Mouse (Mus musculus) forebrain, embryonic 15.5 days (tissue): ENCODE measurements at regions not wholly inside any gene's neighbourhood (a gene's known extent, or its start where the extent isn't known, plus 50 kb on each side); places are given as distances from the start of the nearest gene placed in this dataset.
"Not testable (repeated sequence)": the region's sequence is repeated elsewhere in the genome, so short reads cannot be mapped to it uniquely, and the experiment has no call there.

Source experiments
- ATAC-seq: fragments of 200-750 bp; cut with Nextera tagmentation; replicated peaks from 2 replicates; pipeline ENCODE4 v1.8.0; 2017; ENCODE audit warnings: mild to moderate bottlenecking, moderate TSS enrichment, moderate library complexity
- H3K27ac ChIP-seq: fragments of 300-500 bp; sonication (generic); replicated peaks from 2 replicates; pipeline ENCODE4 v1.5.1; 2015; ENCODE audit warnings: mild to moderate bottlenecking, inconsistent platforms
- H3K27me3 ChIP-seq: fragments of 300-500 bp; sonication (generic); 2 replicates; pipeline ENCODE4 v1.6.1; 2015; ENCODE audit warnings: inconsistent platforms
- H3K36me3 ChIP-seq: fragments of 300-500 bp; sonication (generic); 2 replicates; pipeline ENCODE4 v1.6.1; 2015; ENCODE audit warnings: mild to moderate bottlenecking, inconsistent platforms
- H3K4me1 ChIP-seq: fragments of 300-500 bp; sonication (generic); 2 replicates; pipeline ENCODE4 v1.6.1; 2015; ENCODE audit warnings: inconsistent platforms
- H3K4me2 ChIP-seq: fragments of 300-500 bp; sonication (generic); replicated peaks from 2 replicates; pipeline ENCODE4 v1.6.1; 2015; ENCODE audit warnings: mild to moderate bottlenecking, inconsistent platforms
- H3K4me3 ChIP-seq: fragments of 300-500 bp; sonication (generic); 2 replicates; pipeline ENCODE4 v1.5.1; 2015; ENCODE audit warnings: mild to moderate bottlenecking, inconsistent platforms
- H3K9ac ChIP-seq: fragments of 300-500 bp; sonication (generic); replicated peaks from 2 replicates; pipeline ENCODE4 v1.6.1; 2015; ENCODE audit warnings: mild to moderate bottlenecking, inconsistent platforms
- H3K9me3 ChIP-seq: fragments of 300-500 bp; sonication (generic); 2 replicates; pipeline ENCODE4 v1.6.1; 2016; ENCODE audit warnings: inconsistent platforms
- WGBS: fragments of 180-500 bp; shearing (Covaris S2); methylation state at CpG from one replicate; pipeline ENCODE4 v1.1.7; 2015; ENCODE audit warnings: mixed read lengths; 5-methylcytosine and 5-hydroxymethylcytosine counted together

DNA sequence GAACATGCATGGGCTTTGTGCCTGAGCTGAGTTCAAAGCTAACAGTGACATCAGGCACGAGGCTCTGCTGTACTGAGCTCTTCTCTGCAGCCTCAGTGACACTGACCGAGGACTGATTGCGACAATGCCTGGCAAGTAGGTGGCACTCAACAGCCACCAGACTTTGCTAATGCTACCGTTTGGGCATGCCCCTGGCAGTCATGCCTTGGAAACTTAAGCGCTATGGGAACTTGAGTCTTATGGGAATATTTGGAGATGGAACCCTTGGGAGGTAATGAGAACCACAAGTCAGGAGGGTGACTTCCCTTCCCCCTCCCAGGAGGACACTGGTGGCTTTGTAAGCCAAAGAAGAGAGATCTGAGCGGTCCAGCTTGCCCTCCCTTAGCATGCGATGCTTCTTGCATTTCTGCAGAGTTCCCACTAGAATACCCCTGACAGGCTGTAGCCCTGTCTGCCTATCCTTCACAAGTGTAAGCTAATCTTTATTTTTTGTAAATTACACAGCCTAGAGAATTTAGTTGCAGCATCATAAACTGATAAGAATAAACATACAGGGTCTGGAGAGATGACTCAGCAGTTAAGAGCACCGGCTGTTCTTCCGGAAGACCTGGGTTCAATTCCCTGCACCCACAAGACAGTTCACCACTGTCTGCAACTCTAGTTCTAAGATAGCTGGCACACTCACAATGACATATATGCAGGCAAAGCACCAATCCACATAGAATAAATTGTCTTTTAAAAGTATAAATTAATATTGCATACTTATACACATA is 86.4 kb upstream of the Commd3 start:
- no peaks in the 10 kb centered on the region for H3K36me3 ChIP-seq
- WGBS, result 40% methylated on average over 9 of the region's 9 CpGs
- no peak overlapping the region for H3K4me3 ChIP-seq
- no peak for ATAC-seq
- no peak overlapping the region for H3K27ac ChIP-seq
- H3K4me1 ChIP-seq, result peaks cover 3% of the 10 kb centered on the region; the same call in 1 of the 2 replicates
- H3K4me2 ChIP-seq, result no peak overlapping the region
- H3K9me3 ChIP-seq, result no peaks in the 10 kb centered on the region
- no peak overlapping the region for H3K9ac ChIP-seq
- H3K27me3 ChIP-seq, result no peaks in the 10 kb centered on the region

DNA sequence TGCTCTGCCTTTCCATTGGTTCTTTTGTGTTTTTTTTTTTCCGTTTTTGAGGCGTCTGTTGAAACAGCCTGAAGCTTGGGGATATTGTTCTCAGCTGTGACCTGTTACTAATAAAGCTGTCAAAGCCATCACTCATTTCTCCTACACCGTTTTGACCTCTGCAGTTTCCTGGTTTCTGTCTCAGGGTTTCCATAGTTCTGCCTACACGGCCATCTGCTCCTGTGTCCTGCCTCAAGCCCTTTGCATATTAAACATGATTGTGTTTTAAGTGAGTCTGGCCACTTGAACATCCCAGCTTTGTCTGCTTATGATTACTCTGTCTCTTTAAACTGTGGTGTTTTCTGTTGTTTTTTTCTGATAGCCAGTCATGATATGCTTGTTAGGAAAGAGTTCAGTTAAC is 114.1 kb upstream of the Commd3 start:
- H3K36me3 ChIP-seq, result no peaks in the 10 kb centered on the region
- no peaks in the 10 kb centered on the region for H3K4me1 ChIP-seq
- H3K4me3 ChIP-seq, result no peak overlapping the region
- H3K9ac ChIP-seq, result no peak overlapping the region
- H3K27me3 ChIP-seq, result no peaks in the 10 kb centered on the region
- H3K27ac ChIP-seq, result no peak overlapping the region
- 47% methylated on average over 4 of the region's 4 CpGs for WGBS
- no peaks in the 10 kb centered on the region for H3K9me3 ChIP-seq
- no peak for ATAC-seq
- no peak overlapping the region for H3K4me2 ChIP-seq

DNA sequence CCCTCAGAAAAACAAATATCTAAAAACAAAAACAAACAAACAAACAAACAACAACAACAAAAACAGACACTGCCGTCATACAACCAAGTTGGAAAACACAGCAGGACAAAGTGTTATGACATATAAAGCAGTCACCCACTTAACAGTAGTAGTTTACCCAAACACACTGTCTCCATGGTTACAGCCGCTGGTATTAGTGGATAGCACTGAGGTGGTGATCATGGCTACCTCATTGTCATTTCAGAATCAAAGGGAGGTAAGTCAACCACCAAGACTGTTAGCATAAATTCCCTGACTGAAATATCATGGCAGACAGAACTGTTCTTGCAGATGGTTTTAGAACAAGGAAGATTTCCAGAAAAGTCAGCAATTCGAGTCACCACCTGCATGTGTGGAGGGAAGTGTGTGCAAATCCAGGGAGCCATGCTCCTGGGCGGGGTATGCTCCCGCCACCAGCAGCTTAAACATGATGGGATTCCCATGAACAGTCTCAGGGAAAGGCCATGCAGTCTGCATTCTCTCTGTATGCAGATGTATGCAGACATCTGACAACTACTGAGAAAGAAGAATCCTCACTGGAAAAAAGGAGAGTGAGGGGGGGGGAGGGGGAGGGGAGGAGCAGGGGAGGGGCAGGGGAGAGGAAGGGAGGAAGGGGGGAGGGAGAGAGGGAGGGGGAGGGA is 124.1 kb upstream of the Commd3 start:
- H3K9me3 ChIP-seq, result no peaks in the 10 kb centered on the region
- WGBS, result 72% methylated on average over 5 of the region's 5 CpGs
- no peak for ATAC-seq
- no peak overlapping the region for H3K4me2 ChIP-seq
- no peak overlapping the region for H3K27ac ChIP-seq
- no peak overlapping the region for H3K9ac ChIP-seq
- no peaks in the 10 kb centered on the region for H3K36me3 ChIP-seq
- no peak overlapping the region for H3K4me3 ChIP-seq
- no peaks in the 10 kb centered on the region for H3K4me1 ChIP-seq
- H3K27me3 ChIP-seq, result no peaks in the 10 kb centered on the region

DNA sequence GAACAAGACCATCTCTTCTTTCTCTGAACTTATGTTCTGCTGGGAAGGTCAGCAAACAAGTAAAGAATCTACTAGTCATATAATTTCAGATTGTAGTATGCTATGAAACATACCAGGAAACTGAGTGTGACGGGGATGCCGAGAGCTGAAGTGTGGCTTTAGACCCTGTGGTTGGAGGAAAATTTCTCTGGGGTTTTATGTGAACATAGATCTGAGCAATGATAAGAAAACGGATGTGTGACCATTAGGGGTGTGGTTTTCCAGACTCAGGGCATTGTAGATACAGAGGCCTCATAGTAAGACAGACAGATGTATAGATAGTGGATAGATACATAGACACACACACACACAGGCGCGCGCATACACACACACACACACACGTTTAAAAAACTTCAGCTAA is 131.8 kb upstream of the Dnajc1 start:
- no peak overlapping the region for H3K4me2 ChIP-seq
- no peak overlapping the region for H3K9ac ChIP-seq
- no peaks in the 10 kb centered on the region for H3K4me1 ChIP-seq
- WGBS, result 94% methylated on average over 7 of the region's 7 CpGs
- no peaks in the 10 kb centered on the region for H3K9me3 ChIP-seq
- no peaks in the 10 kb centered on the region for H3K27me3 ChIP-seq
- H3K36me3 ChIP-seq, result no peaks in the 10 kb centered on the region
- no peak for ATAC-seq
- H3K27ac ChIP-seq, result no peak overlapping the region
- H3K4me3 ChIP-seq, result no peak overlapping the region

DNA sequence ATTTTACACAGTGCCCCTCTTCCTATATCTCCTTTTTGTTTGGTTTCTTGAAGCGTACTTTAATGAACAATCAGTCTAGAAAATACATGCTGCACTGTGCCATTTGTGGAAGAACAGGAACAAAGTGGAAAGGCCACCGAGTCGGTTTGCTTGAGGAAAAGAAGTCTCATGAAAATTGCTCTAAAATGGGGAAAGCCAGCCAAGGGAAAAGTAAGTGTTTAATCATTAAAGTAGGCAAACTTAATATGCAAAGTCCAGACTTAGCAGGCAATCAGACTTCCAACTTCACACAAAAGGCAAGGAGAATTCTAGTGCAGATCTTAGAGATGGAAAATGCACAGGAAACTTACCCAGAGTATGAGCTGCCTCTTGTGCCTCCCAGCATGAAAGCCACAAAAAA is 131.3 kb upstream of the Dnajc1 start:
- H3K27me3 ChIP-seq, result no peaks in the 10 kb centered on the region
- 69% methylated on average over 3 of the region's 3 CpGs for WGBS
- no peak overlapping the region for H3K27ac ChIP-seq
- H3K9ac ChIP-seq, result no peak overlapping the region
- H3K4me2 ChIP-seq, result no peak overlapping the region
- H3K36me3 ChIP-seq, result no peaks in the 10 kb centered on the region
- no peaks in the 10 kb centered on the region for H3K4me1 ChIP-seq
- ATAC-seq, result no peak
- H3K9me3 ChIP-seq, result no peaks in the 10 kb centered on the region
- H3K4me3 ChIP-seq, result no peak overlapping the region

DNA sequence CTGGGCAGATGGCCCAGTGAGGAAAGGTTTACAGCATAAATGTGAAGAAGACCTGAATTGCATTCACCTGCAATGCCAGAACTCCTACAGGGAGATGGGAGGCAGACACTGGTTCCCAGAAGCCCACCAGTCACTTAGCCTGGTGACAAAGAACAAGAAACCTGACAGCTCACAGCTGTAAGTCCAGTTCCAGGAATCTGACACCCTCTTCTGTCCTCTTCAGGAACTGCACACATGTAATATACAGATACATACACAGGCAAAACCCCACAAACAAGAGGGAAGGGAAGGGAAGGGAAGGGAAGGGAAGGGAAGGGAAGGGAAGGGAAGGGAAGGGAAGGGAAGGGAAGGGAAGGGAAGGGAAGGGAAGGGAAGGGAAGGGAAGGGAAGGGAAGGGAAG is 120.8 kb upstream of the Dnajc1 start:
- no peak for ATAC-seq
- Histone ChIP-seq H3K9me3 (no peaks in the 10 kb centered on the region), H3K4me2 (no peak overlapping the region), H3K9ac (no peak overlapping the region), H3K27me3 (no peaks in the 10 kb centered on the region), H3K4me3 (no peak overlapping the region), H3K4me1 (no peaks in the 10 kb centered on the region), H3K27ac (no peak overlapping the region), H3K36me3 (no peaks in the 10 kb centered on the region)

DNA sequence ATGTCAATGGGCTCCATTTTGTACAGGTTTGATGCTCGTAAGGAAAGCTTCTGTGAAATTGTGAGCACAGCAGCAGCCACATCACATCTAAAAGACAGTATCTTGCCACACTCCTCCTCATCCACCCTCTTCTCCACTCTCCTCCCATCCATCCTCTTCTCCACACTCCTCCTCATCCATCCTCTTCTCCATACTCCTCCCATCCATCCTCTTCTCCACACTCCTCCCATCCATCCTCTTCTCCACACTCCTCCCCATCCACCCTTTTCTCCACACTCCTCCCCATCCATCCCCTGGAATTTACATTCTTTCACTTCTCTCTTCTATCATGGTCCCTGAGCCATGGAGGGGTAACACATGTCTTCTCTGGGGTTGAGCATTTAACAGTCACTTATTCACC is 116.7 kb upstream of the Dnajc1 start:
- Histone ChIP-seq H3K36me3 (no peaks in the 10 kb centered on the region), H3K9me3 (no peaks in the 10 kb centered on the region), H3K4me2 (no peak overlapping the region), H3K27ac (no peak overlapping the region), H3K9ac (no peak overlapping the region), H3K27me3 (no peaks in the 10 kb centered on the region), H3K4me1 (no peaks in the 10 kb centered on the region), H3K4me3 (no peak overlapping the region)
- no peak for ATAC-seq
- 97% methylated on average over 1 of the region's 1 CpGs for WGBS

DNA sequence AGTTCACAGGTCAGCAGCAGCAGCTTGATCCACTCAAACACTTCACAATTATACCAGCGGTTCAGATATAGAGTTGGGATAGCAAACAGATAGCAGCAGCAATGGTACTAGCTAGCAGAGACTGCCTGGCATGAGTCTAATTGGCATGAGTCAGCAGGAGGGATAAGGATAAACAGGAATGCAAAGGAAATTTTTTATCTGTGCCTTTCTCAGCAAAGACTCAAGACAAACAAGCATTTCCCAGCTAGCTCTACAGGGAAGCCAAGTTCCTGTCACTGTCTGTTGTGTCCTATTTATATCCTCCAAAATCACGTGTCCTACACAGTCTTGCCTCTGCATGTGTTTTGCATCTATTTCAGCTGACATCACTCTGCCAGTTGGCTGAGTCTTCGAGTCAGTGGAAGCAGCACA is 80.7 kb upstream of the Dnajc1 start:
- 55% methylated on average over 3 of the region's 3 CpGs for whole genome bisulfite sequencing
- Histone ChIP-seq H3K27me3 (no peaks in the 10 kb centered on the region), H3K4me1 (0 out of 2 replicates have a peak, but pooled peaks cover 3% of the 10 kb centered on the region), H3K9ac (no peak overlapping the region), H3K27ac (0 out of 2 replicates have a peak overlapping the region, but pooled peaks have one; percentile 36), H3K4me3 (no peak overlapping the region), H3K36me3 (no peaks in the 10 kb centered on the region), H3K4me2 (no peak overlapping the region), H3K9me3 (no peaks in the 10 kb centered on the region)
- peak; percentile 93 for ATAC-seq

DNA sequence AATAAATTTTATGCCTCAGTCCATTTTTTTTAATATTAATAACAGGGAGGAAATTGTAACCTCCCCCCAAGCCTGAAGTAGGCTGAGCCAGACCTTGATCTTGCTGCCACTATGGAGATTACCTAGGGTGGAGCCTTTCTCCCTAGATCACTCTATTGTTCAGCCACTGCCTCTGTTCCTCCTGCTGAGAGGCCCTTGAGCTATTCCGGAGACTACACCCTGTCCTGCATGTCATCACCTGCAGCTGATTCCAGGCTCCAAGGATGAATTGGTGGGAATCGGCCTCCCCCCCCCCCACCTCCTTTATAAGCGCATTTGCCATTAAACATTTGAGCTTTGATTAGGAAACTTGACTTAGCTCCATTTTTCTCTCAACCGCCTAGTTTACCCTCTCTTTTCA is 68.3 kb upstream of the Dnajc1 start:
- Histone ChIP-seq H3K36me3 (no peaks in the 10 kb centered on the region), H3K27ac (no peak overlapping the region), H3K9me3 (0 out of 2 replicates have a peak, but pooled peaks cover 4% of the 10 kb centered on the region), H3K9ac (no peak overlapping the region), H3K4me2 (no peak overlapping the region), H3K4me3 (no peak overlapping the region), H3K4me1 (no peaks in the 10 kb centered on the region), H3K27me3 (no peaks in the 10 kb centered on the region)
- no peak for ATAC-seq
- WGBS, result 96% methylated on average over 4 of the region's 4 CpGs

DNA sequence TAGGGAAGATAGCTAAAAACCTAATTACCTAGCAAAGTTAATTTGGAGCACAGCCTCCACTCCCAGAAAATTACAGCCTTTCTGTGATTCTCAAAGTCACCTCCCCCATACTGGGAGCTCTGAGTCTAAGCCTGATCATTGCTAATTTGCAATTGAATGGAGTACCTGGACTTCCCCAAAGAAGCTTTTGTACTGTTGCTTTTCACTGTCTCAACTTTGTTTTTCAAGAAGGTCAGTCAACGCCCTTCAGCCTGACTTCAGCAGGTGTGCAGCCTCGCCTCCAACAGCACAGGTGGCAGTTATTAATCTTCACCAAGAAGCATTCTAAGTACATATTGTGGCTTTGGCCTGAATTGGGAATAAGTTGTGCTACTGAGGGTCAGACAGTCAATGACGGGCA is 67.7 kb upstream of the Dnajc1 start:
- ATAC-seq, H3K27me3 ChIP-seq, H3K27ac ChIP-seq, H3K9ac ChIP-seq, H3K4me1 ChIP-seq, H3K9me3 ChIP-seq, H3K36me3 ChIP-seq, H3K4me3 ChIP-seq, H3K4me2 ChIP-seq: not testable (repeated sequence)
- WGBS, result 84% methylated on average over 3 of the region's 3 CpGs

DNA sequence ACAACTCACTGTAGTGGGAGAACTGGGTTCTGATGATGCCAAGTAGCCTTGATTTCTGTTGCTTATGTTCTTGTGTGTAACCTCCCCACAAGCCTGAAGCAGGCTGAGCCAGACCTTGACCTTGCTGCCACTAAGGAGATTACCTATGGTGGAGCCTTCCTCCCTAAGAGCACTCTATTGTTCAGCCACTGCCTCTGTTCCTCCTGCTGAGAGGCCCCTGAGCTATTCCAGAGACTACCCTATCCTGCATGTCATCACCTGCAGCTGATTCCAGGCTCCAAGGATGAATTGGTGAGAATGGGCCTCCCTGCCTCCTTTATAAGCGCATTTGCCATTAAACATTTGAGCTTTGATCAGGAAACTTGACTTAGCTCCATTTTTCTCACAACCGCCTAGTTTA is 60.8 kb upstream of the Dnajc1 start:
- WGBS, result 37% methylated on average over 2 of the region's 2 CpGs
- not testable (repeated sequence) for H3K36me3 ChIP-seq, H3K4me1 ChIP-seq, ATAC-seq, H3K4me3 ChIP-seq, H3K9me3 ChIP-seq, H3K9ac ChIP-seq, H3K4me2 ChIP-seq, H3K27ac ChIP-seq, H3K27me3 ChIP-seq

DNA sequence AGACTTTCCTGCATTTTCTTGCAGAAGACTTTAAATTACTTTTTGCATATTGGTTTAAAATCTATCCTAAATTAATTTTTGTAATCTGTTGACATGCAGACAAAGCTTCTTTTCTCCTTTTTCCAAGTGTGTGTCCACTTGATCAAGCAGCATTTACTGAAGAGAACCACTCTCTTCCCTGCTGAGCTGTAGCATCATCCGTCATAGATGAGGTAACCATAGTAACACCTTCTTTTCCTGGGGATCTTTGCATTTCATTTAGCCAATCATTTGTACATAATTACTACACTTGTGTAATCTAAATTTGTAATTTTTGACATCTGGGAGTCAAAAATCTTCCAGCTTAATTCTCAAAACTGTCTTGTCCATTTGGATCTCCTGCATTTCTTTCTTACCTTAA is 53.2 kb upstream of the Dnajc1 start:
- WGBS, result 30% methylated on average over 1 of the region's 1 CpGs
- H3K4me2 ChIP-seq, result no peak overlapping the region
- H3K9me3 ChIP-seq, result no peaks in the 10 kb centered on the region
- H3K27ac ChIP-seq, result no peak overlapping the region
- H3K4me1 ChIP-seq, result no peaks in the 10 kb centered on the region
- no peaks in the 10 kb centered on the region for H3K27me3 ChIP-seq
- ATAC-seq, result no peak
- H3K36me3 ChIP-seq, result no peaks in the 10 kb centered on the region
- H3K9ac ChIP-seq, result no peak overlapping the region
- H3K4me3 ChIP-seq, result no peak overlapping the region
